Mouse (Mus musculus) CH12F3 (cell line): Measurements from ENCODE around the gene Arhgef26.

Experiments used
- in situ Hi-C: fragments of 300-500 bp; cut with MboI; formaldehyde crosslinking; loops from 2 replicates; pipeline ENCODE4 v1.14.3; 2020; ENCODE audit warnings: low sequenced_read_pairs

Arhgef26 gene

GRCm38 (mm10) chr3:62380420-62380819 lies 42.3 kb downstream of the Arhgef26 start:
- in situ Hi-C loops: no loop called here

- in situ Hi-C loops: no loop called here
Observed at GRCm38 (mm10) chr3:62382853-62383252, 44.7 kb downstream of the Arhgef26 start.

GRCm38 (mm10) chr3:62392636-62393035 lies 54.5 kb downstream of the Arhgef26 start:
- in situ Hi-C loops: no loop called here

GRCm38 (mm10) chr3:62394284-62394683 lies 56.1 kb downstream of the Arhgef26 start:
- in situ Hi-C loops: no loop called here

- in situ Hi-C loops: no loop called here
Observed at GRCm38 (mm10) chr3:62395368-62395767, 57.2 kb downstream of the Arhgef26 start.

GRCm38 (mm10) chr3:62396109-62396508 lies 58.0 kb downstream of the Arhgef26 start:
- in situ Hi-C loops: no loop called here

GRCm38 (mm10) chr3:62398094-62398493 lies 60.0 kb downstream of the Arhgef26 start:
- in situ Hi-C loops: no loop called here

- in situ Hi-C loops: no loop called here
Observed at GRCm38 (mm10) chr3:62399826-62400746, 61.9 kb downstream of the Arhgef26 start.

- in situ Hi-C loops: no loop called here
Observed at GRCm38 (mm10) chr3:62402466-62402865, 64.3 kb downstream of the Arhgef26 start.

- in situ Hi-C loops: no loop called here
Observed at GRCm38 (mm10) chr3:62404477-62405246, 66.5 kb downstream of the Arhgef26 start.

- in situ Hi-C loops: no loop called here
Observed at GRCm38 (mm10) chr3:62409555-62410182, 71.5 kb downstream of the Arhgef26 start.

- in situ Hi-C loops: no loop called here
Observed at GRCm38 (mm10) chr3:62410491-62410890, 72.3 kb downstream of the Arhgef26 start.

GRCm38 (mm10) chr3:62412704-62413103 lies 74.6 kb downstream of the Arhgef26 start:
- in situ Hi-C loops: no loop called here

- in situ Hi-C loops: no loop called here
Observed at GRCm38 (mm10) chr3:62414926-62415325, 76.8 kb downstream of the Arhgef26 start.

- in situ Hi-C loops: no loop called here
Observed at GRCm38 (mm10) chr3:62417458-62417857, 79.3 kb downstream of the Arhgef26 start.

- in situ Hi-C loops: no loop called here
Observed at GRCm38 (mm10) chr3:62418387-62419138, 80.4 kb downstream of the Arhgef26 start.

- in situ Hi-C loops: no loop called here
Observed at GRCm38 (mm10) chr3:62433675-62434074, 95.5 kb downstream of the Arhgef26 start.

- in situ Hi-C loops: no loop called here
Observed at GRCm38 (mm10) chr3:62435923-62436322, 97.8 kb downstream of the Arhgef26 start.

GRCm38 (mm10) chr3:62440431-62440969 lies 102.4 kb downstream of the Arhgef26 start:
- in situ Hi-C loops: no loop called here

GRCm38 (mm10) chr3:62443582-62444194 lies 105.5 kb downstream of the Arhgef26 start:
- in situ Hi-C loops: no loop called here
